Mouse (Mus musculus) retina, adult 2 months (tissue): Measurements from ENCODE around the gene Retreg3.

Experiments
- DNase-seq: peaks from one replicate; pipeline ENCODE4 v3.0.0-alpha.2; 2012; ENCODE audit warnings: low read depth, low spot score

The Retreg3 gene

GRCm38 (mm10) chr11:101055418-101055817 lies 64.3 kb downstream of the Retreg3 start:
- no peak for DNase-seq

- DNase-seq, result no peak
Observed at GRCm38 (mm10) chr11:101053974-101054373, 65.7 kb downstream of the Retreg3 start.

- no peak for DNase-seq
Observed at GRCm38 (mm10) chr11:101052751-101053473, 66.8 kb downstream of the Retreg3 start.

- no peak for DNase-seq
Observed at GRCm38 (mm10) chr11:101051617-101052016, 68.1 kb downstream of the Retreg3 start.

GRCm38 (mm10) chr11:101051051-101051493 lies 68.6 kb downstream of the Retreg3 start:
- DNase-seq, result no peak

GRCm38 (mm10) chr11:101050359-101050758 lies 69.3 kb downstream of the Retreg3 start:
- DNase-seq, result no peak

- no peak for DNase-seq
Observed at GRCm38 (mm10) chr11:101047502-101047901, 72.2 kb downstream of the Retreg3 start.

- no peak for DNase-seq
Observed at GRCm38 (mm10) chr11:101046440-101046839, 73.3 kb downstream of the Retreg3 start.
